Mouse (Mus musculus) gastrocnemius, postnatal 25 days (tissue): ENCODE results near the gene Slc45a3. TPM values are rescaled to one million over a fixed set of nuclear protein-coding genes. Genes with fewer than 3 reads are reported as not detected.

Source experiments
- DNase-seq: peaks from one replicate; pipeline ENCODE4 v3.0.0; 2022
- total RNA-seq, 2 experiments: library from RNA; stranded (reverse); gene quantifications; 1 replicate in 1 of 2; 2 replicates in 1 of 2; pipeline ENCODE4 v1.2.3; 2021

Slc45a3 gene
- total RNA-seq, 2 experiments from 2014 or later, result 1.3 to 1.6 TPM

- no peak for DNase-seq
Observed at GRCm38 (mm10) chr1:132026925-132027646, 64.3 kb downstream of the Slc45a3 start.

GRCm38 (mm10) chr1:132027978-132028377 lies 65.2 kb downstream of the Slc45a3 start:
- DNase-seq, result no peak

GRCm38 (mm10) chr1:132028413-132028812 lies 65.6 kb downstream of the Slc45a3 start:
- no peak for DNase-seq

GRCm38 (mm10) chr1:132030574-132030973 lies 67.8 kb downstream of the Slc45a3 start:
- DNase-seq, result no peak

GRCm38 (mm10) chr1:132032172-132032571 lies 69.4 kb downstream of the Slc45a3 start:
- no peak for DNase-seq

Other genes with a start within 250 kb of the Slc45a3 start
- gene Slc26a9, start 218.9 kb upstream of the Slc45a3 start, total RNA-seq, result not detected
- 1 to 10 TPM in 1 of 2 experiments, under 1 TPM in 1; 0.82 to 1.3 TPM for gene Pm20d1, start 165.6 kb upstream of the Slc45a3 start, total RNA-seq
- gene Slc41a1, start 135.5 kb upstream of the Slc45a3 start, total RNA-seq, result 10 to 100 TPM; 53.4 to 53.5 TPM
- 1 to 10 TPM; 6.4 to 7.4 TPM for gene Rab29, start 95.7 kb upstream of the Slc45a3 start, total RNA-seq
- 10 to 100 TPM; 53.8 to 53.9 TPM for gene Nucks1, start 52.4 kb upstream of the Slc45a3 start, total RNA-seq
- 10 to 100 TPM; 59.2 to 59.9 TPM for gene Elk4, start 44.6 kb downstream of the Slc45a3 start, total RNA-seq
- gene Mfsd4a, start 105.1 kb downstream of the Slc45a3 start, total RNA-seq, result 1 to 10 TPM; 2.4 to 3.9 TPM
- gene Cdk18, start 176.7 kb downstream of the Slc45a3 start, total RNA-seq, result 1 to 10 TPM; 1.4 to 3.2 TPM
- gene Lemd1, start 228.5 kb downstream of the Slc45a3 start, total RNA-seq, result not detected
- gene AC124108.1, start 228.5 kb downstream of the Slc45a3 start, total RNA-seq, result not detected